Mouse (Mus musculus) right cerebral cortex, postnatal 25 days (tissue): Measurements from ENCODE around the gene Ccdc122.

ENCODE experiments used
- DNase-seq: peaks from one replicate; pipeline ENCODE4 v3.0.0; 2022

Gene Ccdc122

GRCm38 (mm10) chr14:77136936-77137335 is 100.4 kb downstream of the Ccdc122 start:
- no peak for DNase-seq

- DNase-seq, result peak; percentile 29
Measured at GRCm38 (mm10) chr14:77141324-77142282, 105.0 kb downstream of the Ccdc122 start.

GRCm38 (mm10) chr14:77145103-77145502 is 108.5 kb downstream of the Ccdc122 start:
- no peak for DNase-seq

GRCm38 (mm10) chr14:77147635-77148034 is 111.1 kb downstream of the Ccdc122 start:
- DNase-seq, result no peak

GRCm38 (mm10) chr14:77150556-77150955 is 114.0 kb downstream of the Ccdc122 start:
- DNase-seq, result no peak

- no peak for DNase-seq
Measured at GRCm38 (mm10) chr14:77151431-77151830, 114.9 kb downstream of the Ccdc122 start.

- peak; percentile 86 for DNase-seq
Measured at GRCm38 (mm10) chr14:77156222-77156910, 119.8 kb downstream of the Ccdc122 start, which contains the start of gene Enox1. Gene Enox1 (plus strand): TSS chr14:77156763.

GRCm38 (mm10) chr14:77156911-77157504 is 120.4 kb downstream of the Ccdc122 start:
- DNase-seq, result no peak

GRCm38 (mm10) chr14:77157505-77157911 is 120.9 kb downstream of the Ccdc122 start:
- peak; percentile 88 for DNase-seq

GRCm38 (mm10) chr14:77159397-77159796 is 122.8 kb downstream of the Ccdc122 start:
- no peak for DNase-seq
